Mouse (Mus musculus) CH12F3 (cell line): ENCODE data around the gene Sema3g.

Experiments used
- in situ Hi-C: fragments of 300-500 bp; cut with MboI; formaldehyde crosslinking; loops from 2 replicates; pipeline ENCODE4 v1.14.3; 2020; ENCODE audit warnings: low sequenced_read_pairs

The Sema3g gene

GRCm38 (mm10) chr14:31269456-31270100, 51.9 kb downstream of the Sema3g start:
- in situ Hi-C loops = loop anchor here (5.0 kb wide), 1 partner anchor 58 kb away; no protein-coding TSS in a partner anchor

DNA sequence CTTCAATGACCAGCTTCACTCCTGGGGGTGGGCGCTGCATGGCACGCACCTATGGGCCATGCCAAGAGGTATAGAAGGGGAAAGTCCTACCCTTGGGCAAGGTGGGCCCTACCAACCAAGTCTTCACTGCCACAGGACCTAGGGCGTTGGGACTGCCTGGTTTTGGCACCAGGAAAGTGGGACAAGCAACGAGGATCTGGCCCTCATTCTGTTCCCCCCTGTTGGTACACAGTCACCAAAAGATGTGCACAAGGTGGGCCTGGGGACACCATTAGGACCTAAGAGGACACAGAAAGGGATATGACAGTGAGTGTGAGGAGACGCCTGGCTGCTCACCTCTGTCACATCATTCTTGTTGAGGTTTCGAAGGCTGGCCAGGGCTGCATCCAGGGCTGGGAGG, 53.5 kb downstream of the Sema3g start:
- in situ Hi-C loops = loop anchor here (5.0 kb wide), 1 partner anchor 56 kb away; no protein-coding TSS in a partner anchor

- in situ Hi-C loops = loop anchor here (5.0 kb wide), 1 partner anchor 55 kb away; no protein-coding TSS in a partner anchor
Measured at GRCm38 (mm10) chr14:31272164-31272563, 54.5 kb downstream of the Sema3g start.
